Mouse (Mus musculus) adrenal gland, adult 18-20 months (tissue): Measurements from ENCODE around the gene Ppp1r14b. TPM values are rescaled to one million over a fixed set of nuclear protein-coding genes. Genes with fewer than 3 reads are reported as not detected.

Source experiments
- DNase-seq, 2 experiments: peaks; one replicate each; pipeline ENCODE4 v3.0.0; 2021 to 2022; ENCODE audit warnings: low spot score in 2 of 2
- long read RNA-seq, 2 experiments: library from polyadenylated mRNA; stranded (forward); transcript quantifications; one replicate each; pipeline ENCODE4 v2.0.0; 2021
- total RNA-seq, 2 experiments: library from RNA; stranded (reverse); gene quantifications; 1 replicate in 1 of 2; 2 replicates in 1 of 2; pipeline ENCODE4 v1.2.3; 2021

Ppp1r14b gene
- 100 to 1,000 TPM; 160 to 199 TPM for total RNA-seq
- long read RNA-seq, experiment 1, transcript Ppp1r14b-201 (4 exons, 999 nt) = major isoform, 41 of 50 reads
- long read RNA-seq, experiment 1, partial matches to known transcripts = 0 of 50 reads
- long read RNA-seq, experiment 1, other reads (novel, unspliced or antisense) = 5 of 50 reads
- long read RNA-seq, experiment 2, transcript Ppp1r14b-201 (4 exons, 999 nt) = major isoform, 122 of 139 reads
- long read RNA-seq, experiment 2, transcript Ppp1r14b-203 (4 exons, 605 nt) = minor isoform, 10 of 139 reads
- long read RNA-seq, experiment 2, partial matches to known transcripts = 0 of 139 reads
- long read RNA-seq, experiment 2, other reads (novel, unspliced or antisense) = 7 of 139 reads

DNA sequence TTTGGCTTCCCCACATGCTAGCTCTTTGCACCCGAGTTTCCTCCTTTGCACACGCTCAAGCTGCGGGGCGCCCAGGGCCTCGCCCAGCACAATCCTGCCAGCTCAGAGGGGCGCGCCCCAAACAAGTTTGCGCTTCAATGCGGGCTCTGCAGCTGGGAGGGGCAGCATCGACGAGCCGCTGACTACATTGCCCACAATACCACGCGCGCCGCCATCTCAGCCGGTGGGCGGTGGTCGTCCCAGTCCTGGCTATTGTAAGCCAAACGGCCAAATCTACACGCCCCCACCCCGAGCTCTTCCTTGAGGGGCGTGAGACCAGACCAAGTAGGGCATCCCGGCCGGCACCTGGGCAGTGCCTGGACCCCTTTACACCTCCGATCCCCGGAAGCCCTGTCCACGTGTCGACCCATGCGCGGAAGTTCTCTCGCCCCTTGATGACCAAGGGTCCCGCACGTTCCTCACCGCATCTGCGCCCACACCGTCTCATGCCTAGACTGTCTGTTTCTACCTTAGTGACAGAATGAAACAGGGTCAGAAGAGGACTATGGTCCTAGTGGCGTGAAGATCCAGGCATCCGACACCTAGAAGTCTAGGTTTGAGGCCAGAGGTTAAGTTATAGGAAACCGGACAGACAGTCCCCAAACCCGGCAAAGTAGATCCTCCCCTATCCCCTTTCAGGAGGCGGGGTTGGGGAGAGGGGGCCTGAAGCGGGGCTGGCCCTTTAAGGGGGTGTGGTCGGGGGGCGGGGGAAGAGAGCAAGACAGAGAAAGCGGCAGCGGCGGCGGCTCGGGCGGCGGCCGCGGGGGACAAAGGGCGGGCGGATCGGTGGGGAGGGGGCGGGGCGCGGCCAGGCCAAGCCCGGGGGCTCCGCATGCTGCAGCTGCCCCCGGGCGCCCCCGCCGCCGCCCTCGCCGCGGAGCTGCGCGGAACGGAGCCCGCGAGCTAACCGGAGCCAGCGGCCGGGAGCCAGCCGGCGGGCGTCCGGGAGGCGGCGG is at the start of gene Ppp1r14b:
Gene Ppp1r14b, plus strand, starts transcription at position 758 of the 995 bp plus-strand sequence.
- peak; percentile 71 to 73 for DNase-seq

DNA sequence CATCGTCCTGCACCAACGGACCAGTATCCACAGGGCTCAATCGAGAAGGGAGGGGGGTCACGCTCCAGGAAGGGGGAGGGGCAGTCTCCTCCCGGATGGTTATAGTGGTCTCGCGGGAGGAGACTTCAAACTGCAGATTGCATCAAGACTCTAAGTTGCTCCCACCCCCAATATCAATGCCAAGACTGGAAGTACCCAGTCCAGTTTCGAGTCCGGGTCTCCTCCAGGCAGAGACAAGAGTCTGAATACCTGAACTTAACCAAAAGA is 49.5 kb upstream of the Ppp1r14b start, which contains the start of gene Catsperz:
Gene Catsperz, minus strand, starts transcription at position 74 of the 267 bp plus-strand sequence.
- no peak for DNase-seq

DNA sequence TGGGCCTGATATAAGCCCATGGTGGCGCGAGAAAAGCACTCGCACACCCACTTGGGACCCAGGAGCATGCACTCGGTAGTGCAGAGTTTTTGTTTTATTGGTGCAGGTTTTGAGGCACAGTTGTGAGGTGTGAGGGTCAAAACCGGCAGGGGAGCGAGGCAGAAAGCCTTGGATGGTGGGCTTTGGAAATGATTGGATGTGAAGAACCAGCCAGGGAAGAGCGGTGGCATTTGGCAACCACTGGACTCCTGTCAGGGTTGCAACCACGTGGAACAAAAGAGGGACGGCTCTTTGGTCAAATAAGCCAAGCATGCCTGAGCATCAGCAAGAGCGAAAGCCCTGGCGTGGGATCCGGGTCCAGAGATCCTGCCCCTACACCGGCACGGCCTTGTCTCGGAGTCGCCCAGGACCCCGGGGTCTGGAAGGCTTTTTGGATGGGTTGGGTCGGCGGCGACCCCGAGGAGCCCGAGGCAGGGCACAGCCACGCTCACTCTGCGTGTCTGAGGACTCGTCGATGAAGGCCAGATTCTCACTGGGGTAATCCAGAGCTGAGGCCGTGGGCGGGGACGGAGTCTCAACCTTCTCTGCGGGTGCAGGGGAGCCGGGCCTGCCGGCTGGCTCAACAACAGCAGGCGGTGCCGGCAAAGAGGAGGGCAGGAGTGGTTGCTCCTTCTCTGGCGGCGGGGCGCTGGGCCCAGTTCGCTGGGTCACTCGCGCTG is 49.0 kb upstream of the Ppp1r14b start:
- no peak for DNase-seq

DNA sequence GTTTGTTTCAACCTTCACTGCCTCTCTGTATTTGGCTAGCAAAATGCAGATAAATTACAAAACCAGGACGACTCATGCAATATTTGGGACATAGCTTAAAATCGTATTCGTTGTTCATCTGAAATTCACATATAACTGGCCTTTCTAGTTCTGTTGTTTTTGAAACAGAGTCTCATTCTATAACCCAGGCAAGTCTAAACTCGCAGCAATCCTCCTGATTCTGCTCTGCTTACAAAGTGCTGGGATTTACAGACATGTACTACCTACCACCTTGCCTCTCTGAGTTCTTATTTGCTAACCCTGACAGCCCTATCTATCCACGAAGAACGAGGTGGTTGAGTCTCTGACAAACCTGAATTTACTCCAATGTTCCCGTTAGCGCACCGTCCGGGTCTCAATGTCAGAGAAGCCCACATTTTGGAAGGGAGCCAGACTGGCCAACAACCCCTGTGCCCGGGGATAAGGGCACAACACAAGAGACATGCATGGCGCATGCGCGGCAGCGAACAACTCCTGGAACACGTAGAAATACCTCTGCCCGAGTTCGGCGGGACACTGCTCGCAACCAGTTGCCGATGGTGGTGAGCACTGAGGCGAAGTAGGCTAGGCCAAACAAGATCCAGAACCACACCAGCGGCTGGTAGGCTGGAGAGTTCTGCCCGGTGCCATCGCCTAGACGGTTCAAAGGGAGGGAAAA is 48.1 kb upstream of the Ppp1r14b start:
- no peak for DNase-seq

DNA sequence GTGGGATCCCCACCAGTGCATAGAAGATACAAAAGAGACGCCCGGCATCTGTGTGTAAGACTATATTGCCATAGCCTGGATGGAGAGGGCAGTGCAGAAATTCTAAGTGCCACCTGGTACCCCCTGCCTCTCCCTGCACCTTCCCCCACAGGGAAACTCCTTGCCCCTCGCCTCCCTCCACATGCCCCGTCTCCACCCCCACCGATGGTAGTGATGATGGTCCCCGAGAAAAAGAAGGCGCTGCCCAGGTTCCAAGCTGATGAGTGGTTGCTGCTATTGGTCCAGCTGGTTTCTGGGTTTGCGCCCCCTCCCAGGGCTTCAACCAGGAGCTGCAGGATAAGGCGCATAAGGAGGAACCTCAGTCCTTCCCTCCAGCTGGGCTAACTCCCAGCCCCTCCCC is 46.7 kb upstream of the Ppp1r14b start:
- DNase-seq = no peak

DNA sequence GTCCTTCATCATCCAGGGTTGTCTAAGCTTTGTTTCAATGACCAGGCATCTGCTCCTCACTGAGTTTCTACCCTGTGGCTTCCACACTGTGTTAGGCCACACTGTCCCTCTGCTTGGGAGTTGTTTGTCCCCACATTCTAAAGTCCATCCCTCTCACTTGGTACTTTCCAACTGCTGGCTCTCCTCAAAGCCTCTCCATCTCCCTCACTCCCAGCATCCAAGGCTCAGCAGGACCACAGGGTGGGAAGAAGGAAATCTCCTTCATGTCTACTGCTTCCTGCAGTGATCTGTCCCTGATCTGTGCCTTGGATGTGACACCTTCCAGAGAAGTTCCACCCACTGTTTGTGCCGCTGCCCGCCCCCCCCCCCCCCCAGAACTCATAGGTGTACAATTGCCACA is 43.8 kb upstream of the Ppp1r14b start:
- no peak for DNase-seq

DNA sequence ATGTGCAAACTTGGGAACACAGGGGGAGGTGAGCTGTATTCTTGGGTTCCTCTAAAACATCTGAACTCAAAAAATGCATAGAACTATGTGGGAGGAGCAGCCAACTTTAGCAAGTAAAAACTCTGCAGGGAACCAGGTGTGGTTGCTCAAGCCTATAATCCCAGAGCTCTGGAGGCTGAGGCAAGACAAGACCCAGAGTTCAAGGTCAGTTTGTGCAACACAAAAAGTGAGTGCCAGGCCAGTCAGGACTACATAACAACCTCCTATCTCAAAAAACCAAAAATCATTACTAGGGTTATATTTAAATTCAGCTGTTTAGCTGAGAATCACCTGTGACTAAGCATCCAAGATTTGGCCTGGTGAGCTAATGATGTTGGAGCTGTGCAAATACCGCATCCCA is 42.8 kb upstream of the Ppp1r14b start:
- no peak for DNase-seq

DNA sequence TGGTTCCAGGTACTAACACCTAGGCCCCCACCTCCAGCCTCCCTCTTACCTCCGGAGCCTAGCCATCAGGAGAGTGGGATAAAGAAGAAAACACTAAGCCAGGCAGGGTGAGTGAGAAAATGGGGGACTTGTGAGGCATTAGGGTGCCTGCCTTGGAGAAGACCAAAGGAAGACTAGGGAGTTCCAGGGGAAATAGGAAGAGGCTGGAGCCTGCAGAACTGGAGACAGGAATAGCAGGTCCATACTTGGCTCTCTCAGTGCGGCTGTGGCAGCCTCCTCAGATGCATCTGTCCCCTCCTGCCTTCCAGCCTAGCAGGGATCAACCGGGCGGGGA is 41.7 kb upstream of the Ppp1r14b start:
- no peak for DNase-seq

DNA sequence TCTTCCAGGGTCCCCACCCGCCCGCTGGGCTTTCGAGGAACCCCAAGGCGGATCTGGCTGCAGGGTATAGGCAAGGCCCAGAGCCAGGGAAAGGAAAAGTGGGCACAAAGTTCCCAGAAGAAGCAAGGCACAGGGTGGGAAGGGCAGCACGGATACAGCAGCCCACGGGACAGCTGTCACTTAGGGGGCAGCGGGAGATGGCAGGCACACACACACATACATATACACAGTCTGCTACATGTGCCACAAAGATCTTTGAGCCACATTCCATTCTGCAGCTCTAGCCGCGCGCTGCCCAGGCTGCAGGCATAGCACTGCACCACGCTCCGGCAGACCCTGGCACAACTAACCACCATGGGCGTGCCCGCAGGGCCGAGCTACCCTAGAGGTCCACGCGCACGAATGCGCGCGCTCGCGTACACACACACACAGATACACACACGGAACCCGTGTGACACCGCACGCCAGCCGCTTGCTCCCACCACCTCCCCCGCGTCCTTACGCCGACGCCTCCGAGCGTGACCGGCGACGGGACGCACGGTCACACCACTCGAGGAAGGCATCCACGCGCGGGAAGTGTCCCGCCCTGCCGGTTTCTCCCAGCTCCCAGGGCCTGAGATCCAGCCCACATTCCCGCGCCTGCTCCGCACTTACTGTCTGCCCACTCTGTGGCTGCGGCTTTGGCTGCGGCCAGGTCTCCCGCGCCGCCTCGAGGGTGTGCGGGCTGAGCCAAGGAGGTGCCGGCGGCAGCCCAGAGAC is 41.2 kb upstream of the Ppp1r14b start:
- DNase-seq = no peak

DNA sequence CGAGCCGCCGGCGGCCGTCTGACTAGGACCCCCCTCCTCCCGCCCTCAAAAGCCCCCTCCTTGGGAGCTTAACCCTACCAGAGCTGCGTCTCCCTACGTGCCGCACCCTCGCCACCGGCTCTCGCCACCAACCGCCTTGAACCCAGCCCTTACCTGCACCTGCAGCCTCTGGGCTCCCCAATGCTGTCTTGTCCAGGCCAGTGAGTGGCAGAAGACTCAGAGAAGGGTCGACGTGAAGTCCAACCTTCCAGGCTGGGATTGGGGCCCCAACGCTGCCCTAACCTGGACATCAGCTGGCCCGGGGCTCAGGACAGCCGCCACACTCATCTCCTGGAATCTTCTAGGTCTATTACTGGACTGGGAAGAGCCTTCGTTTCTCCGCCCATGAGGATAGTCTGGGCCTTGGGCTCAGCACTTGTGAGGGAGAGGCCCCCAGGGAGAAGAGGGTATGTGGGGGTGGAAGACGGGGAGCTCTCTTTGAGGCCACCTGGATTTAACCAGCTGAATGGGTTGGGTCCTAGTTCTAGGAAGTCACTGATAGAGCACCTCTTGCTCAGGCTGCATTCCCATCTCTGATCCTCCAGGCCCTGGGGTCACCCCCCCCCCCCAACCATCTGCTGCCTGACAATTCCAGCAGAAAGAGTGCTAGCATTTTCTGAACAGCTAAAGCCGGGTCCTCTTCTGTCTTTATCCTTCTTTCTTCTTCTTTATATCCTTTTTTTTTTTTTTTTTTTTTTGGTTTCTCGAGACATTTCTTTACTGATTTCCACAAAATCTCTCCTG is 40.4 kb upstream of the Ppp1r14b start, which contains the start of gene Kcnk4:
Gene Kcnk4, minus strand, starts transcription at position 321 of the 783 bp plus-strand sequence.
- DNase-seq = no peak

DNA sequence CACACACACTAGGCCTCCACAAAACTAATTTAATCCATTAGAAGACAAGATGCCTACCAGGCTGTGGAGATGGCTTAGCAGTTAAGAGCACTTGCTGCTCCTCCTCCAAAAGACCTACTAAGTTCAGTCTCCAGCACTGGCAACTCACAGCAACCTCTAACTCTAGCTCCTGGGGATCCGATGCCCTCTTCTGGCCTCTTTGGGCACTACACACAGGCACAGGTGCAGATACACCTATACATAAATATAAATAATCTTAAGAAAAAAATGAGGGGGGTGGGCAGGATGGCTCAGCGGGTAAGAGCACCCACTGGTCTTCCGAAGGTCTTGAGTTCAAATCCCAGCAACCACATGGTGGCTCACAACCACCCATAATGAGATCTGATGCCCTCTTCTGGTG is 38.5 kb upstream of the Ppp1r14b start:
- no peak for DNase-seq

DNA sequence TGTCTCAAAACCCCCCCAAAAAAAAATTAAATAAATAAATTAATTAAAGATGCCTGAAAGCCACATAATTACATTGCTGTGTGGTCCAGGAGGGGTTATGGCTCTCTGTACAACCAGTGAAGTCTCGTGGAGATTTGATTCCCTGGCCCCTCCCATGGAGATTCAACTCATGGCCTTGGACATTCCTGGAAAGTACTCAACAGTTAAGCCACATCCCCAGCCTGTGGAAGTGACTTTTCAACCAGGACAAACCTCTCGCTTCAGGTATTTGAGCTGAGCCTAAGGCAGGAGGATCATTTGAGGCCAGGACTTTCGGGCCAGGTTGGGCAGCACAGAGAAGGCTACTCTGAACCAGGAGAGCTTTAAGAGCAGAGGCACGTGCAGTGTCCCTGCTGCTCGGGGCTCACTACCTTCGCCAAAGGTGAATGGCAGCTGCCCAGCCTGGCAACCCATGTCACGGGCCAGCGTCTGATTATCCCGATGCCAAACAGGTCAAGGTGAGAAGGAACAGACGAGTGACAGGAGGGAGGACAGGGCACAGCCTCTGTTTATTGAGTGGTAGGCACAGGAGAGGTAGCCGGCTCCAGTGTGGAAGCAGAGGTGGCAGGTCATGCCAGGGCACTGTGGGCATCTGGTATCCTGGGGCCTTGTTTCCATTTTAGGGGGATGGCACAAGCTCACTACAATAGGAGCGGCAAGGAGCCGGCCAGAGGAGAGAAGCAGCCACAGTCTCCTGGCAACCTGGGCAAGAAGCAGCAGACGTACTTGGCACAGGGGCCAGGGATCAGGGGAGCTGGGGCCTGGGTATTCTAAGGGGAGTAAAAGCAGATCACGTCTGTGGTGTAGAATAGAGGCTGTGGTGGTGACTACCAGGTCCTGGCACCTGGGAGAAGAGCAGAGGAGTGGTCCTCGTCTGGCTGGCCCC is 37.0 kb upstream of the Ppp1r14b start:
- no peak for DNase-seq

DNA sequence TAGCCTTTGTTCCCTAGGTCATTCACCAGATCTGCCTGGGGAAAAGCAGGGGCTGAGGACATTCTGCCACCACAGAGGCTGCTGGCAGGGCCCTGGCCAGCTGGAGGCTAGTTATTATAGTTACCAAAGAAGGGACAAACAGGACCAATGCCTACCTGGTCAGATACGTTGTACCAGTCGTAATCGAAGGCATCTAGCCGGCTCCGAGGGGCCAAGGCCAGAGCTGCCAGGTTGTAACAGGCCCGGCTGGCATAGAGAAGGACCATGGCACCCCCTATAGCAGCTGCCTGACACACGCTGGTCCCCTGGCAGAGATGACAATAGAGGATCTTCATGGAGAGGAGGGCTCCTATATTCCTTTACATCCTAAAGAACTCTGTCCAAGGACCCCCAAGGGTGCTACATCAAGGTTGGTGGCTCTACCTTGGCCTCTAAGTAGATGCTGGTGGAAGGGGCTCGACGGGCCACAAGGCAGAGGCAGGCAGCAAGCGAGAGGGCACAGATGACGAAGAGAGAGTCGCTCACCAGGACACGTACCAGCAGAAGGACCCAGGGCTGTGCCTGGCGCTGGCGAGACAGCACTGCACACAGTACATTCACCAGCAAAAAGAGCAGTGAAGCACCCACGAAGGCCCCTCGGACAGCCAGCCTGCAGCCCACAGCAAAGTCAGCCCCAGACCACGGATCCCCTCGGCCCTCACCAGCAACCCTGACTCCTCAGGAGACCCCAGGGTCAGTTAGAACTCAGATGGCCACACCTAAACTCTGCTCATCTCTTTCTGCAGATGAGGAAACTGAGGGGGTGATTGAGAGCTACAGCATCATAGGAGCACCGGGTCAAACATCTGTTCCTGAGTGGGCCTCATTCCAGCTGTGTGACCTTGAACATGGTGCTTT is 35.4 kb upstream of the Ppp1r14b start:
- no peak for DNase-seq

DNA sequence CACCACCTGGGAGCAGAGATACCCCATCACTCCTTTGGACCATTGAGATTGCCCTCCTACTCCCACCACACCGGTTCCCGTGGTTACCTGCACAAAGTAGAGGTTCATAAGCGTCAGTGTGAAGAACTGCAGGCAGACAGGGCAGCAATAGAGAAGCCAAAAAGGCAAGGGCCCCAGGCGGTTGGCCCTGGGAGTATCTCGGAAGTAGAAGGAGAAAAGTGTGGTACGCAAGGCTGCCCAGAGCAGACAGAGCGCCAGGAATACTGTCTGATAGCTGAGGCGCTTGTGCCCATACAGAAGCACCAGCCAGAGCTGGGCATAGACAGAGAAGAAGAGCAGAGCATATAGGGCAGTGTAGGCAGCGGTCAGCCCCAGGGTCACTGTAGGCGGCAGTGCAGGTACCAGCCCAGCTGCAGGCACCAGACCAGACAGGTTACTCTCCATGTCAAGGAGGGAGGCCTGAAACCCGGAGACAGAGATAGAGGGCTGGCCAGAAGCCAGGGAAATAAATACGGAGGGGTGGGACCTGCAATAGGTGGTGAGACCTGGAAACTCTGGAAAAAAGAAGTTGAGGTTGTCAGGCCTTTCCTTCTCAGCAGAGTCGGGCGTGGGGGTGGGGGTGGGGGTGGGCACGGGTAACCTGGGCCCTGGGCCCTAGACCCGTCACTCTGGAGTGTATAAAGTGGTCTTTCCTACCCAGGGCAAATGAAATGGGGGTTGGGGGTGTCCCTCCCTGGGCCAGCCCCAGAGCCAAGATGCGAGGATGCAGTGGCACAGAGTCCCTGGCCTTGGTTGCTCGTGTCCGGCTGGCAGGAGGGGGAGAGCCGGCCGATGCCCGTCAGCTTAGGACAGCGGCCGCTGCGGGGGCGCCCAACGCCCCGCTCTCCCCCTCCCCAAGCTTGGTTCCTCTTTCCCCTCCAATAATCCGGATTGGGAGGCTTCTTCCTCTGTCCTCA is 34.1 kb upstream of the Ppp1r14b start:
- DNase-seq = no peak

DNA sequence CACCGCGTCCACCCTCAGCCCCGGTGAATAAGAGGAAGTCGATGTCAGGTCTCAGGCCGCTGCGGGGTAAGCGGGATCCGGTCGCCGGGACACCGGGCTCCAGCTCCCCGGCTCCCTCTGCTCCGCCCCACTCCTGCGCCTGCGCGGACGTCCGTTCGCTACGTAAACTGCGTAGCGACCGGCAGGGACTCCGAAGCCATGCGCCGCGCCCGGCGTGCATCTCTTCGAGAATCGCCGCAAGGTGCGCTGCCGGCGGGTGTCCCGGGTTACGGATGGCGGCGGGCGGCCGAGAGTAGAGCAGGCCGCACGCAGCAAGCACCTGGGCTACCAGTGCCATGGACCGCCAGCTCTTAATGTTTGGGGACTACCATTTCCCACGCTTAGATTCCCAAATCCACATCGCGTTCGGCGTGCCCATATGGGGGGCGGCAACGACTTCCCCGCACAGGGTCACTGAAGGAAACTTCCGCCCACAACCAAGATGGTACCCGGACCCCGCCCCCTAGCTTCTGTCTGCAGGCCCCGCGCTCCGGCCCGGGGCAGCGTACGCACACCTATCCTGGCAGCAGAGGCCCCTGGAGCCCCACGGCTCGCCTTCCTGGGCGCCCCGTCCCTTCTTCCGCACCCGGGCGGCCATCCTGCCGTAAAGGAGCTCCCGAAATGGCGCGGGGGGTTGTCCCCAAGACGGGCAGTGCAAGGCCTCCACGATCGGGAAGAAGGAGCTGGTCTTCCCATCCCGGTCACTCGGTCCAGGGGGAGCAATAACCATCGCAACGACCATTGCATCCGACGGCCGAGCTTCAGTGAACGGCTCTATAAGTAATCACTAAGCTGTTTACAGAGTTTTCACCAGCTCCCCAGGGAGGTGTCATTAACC is 33.2 kb upstream of the Ppp1r14b start, which contains the start of gene Bad:
Gene Bad, plus strand, starts transcription at position 490 of the 877 bp plus-strand sequence.
- peak; percentile 96 for DNase-seq
